Mouse (Mus musculus) kidney, embryonic 15.5 days (tissue): Measurements from ENCODE around the gene Mme. TPM values are rescaled to one million over a fixed set of nuclear protein-coding genes. Genes with fewer than 3 reads are reported as not detected.

Experiments used
- ATAC-seq: fragments of 200-750 bp; cut with Nextera tagmentation; replicated peaks from 2 replicates; pipeline ENCODE4 v1.8.0; 2017; ENCODE audit warnings: moderate TSS enrichment; ENCODE audit not compliant: low FRiP score
- H3K27ac ChIP-seq: fragments of 300-500 bp; sonication (generic); 2 replicates; pipeline ENCODE4 v1.5.1; 2015; ENCODE audit warnings: mild to moderate bottlenecking, inconsistent platforms
- H3K27me3 ChIP-seq: fragments of 300-500 bp; sonication (generic); 2 replicates; pipeline ENCODE4 v1.6.1; 2015; ENCODE audit warnings: inconsistent platforms
- H3K36me3 ChIP-seq: fragments of 300-500 bp; sonication (generic); 2 replicates; pipeline ENCODE4 v1.6.1; 2015; ENCODE audit warnings: inconsistent platforms
- H3K4me1 ChIP-seq: fragments of 300-500 bp; sonication (generic); 2 replicates; pipeline ENCODE4 v1.6.1; 2015; ENCODE audit warnings: inconsistent platforms
- H3K4me2 ChIP-seq: fragments of 300-500 bp; sonication (generic); 2 replicates; pipeline ENCODE4 v1.6.1; 2015; ENCODE audit warnings: moderate library complexity, mild to moderate bottlenecking, inconsistent platforms
- H3K4me3 ChIP-seq: fragments of 300-500 bp; sonication (generic); replicated peaks from 2 replicates; pipeline ENCODE4 v1.5.1; 2015; ENCODE audit warnings: mild to moderate bottlenecking, inconsistent platforms
- H3K9ac ChIP-seq: fragments of 300-500 bp; sonication (generic); 2 replicates; pipeline ENCODE4 v1.6.1; 2015; ENCODE audit warnings: mild to moderate bottlenecking, inconsistent platforms
- H3K9me3 ChIP-seq: fragments of 300-500 bp; sonication (generic); replicated peaks from 2 replicates; pipeline ENCODE4 v1.6.1; 2016; ENCODE audit warnings: inconsistent platforms
- polyA plus RNA-seq: library from polyadenylated mRNA; unstranded; fragments of >200 nt; fragmentation: Nextera tagmentation; extraction: Ambion mirVana; gene quantifications from 2 replicates; pipeline ENCODE4 v1.2.1, GENCODE M21; 2015

The Mme gene
- polyA plus RNA-seq, 1 experiment from 2014 or later, result 31.0 TPM

GRCm38 (mm10) chr3:63417758-63418157 lies 176.4 kb downstream of the Mme start:
- H3K27me3 ChIP-seq, result no peaks in the 10 kb centered on the region
- H3K4me2 ChIP-seq, result no peak overlapping the region

GRCm38 (mm10) chr3:63423552-63423951 lies 182.2 kb downstream of the Mme start:
- Histone ChIP-seq H3K4me2 (no peak overlapping the region), H3K27me3 (no peaks in the 10 kb centered on the region), H3K9ac (no peak overlapping the region), H3K4me3 (no peak overlapping the region), H3K27ac (no peak overlapping the region), H3K4me1 (no peaks in the 10 kb centered on the region), H3K36me3 (no peaks in the 10 kb centered on the region), H3K9me3 (no peaks in the 10 kb centered on the region)
- ATAC-seq, result no peak

More at GRCm38 (mm10) chr3:63417758-63418157, 176.4 kb downstream of the Mme start:
- Histone ChIP-seq H3K4me1 (peaks cover 9% of the 10 kb centered on the region; the same call in 1 of the 2 replicates), H3K27ac (no peak overlapping the region), H3K9me3 (no peaks in the 10 kb centered on the region), H3K36me3 (no peaks in the 10 kb centered on the region), H3K9ac (no peak overlapping the region), H3K4me3 (no peak overlapping the region)
- ATAC-seq, result no peak

Other genes starting within 250 kb of the Mme start
- not detected in 2 replicates for gene Gm34302, start 242.3 kb downstream of the Mme start, polyA plus RNA-seq